Mouse (Mus musculus) liver, embryonic 16.5 days (tissue): ENCODE data around the gene Fez2. TPM values are rescaled to one million over a fixed set of nuclear protein-coding genes. Genes with fewer than 3 reads are reported as not detected.

Source experiments
- ATAC-seq: fragments of 200-750 bp; cut with Nextera tagmentation; 2 replicates; pipeline ENCODE4 v1.8.0; 2017; ENCODE audit warnings: low read depth, mild to moderate bottlenecking, moderate number of reproducible peaks, moderate library complexity
- H3K27ac ChIP-seq: fragments of 300-500 bp; sonication (generic); 2 replicates; pipeline ENCODE4 v1.5.1; 2014; ENCODE audit warnings: mild to moderate bottlenecking, low read length
- H3K27me3 ChIP-seq: fragments of 300-500 bp; sonication (generic); 2 replicates; pipeline ENCODE4 v1.6.1; 2014; ENCODE audit warnings: low read depth, low read length, mixed read lengths; ENCODE audit not compliant: control insufficient read depth, insufficient read depth
- H3K36me3 ChIP-seq: fragments of 300-500 bp; sonication (generic); 2 replicates; pipeline ENCODE4 v1.6.1; 2014; ENCODE audit warnings: mild to moderate bottlenecking; ENCODE audit not compliant: control insufficient read depth, insufficient read depth
- H3K4me1 ChIP-seq: fragments of 300-500 bp; sonication (generic); 2 replicates; pipeline ENCODE4 v1.6.1; 2014; ENCODE audit warnings: low read depth, low read length, mixed read lengths; ENCODE audit not compliant: control insufficient read depth
- H3K4me2 ChIP-seq: fragments of 300-500 bp; sonication (generic); 2 replicates; pipeline ENCODE4 v1.6.1; 2014; ENCODE audit warnings: low read depth, low read length, mixed read lengths
- H3K4me3 ChIP-seq: fragments of 300-500 bp; sonication (generic); 2 replicates; pipeline ENCODE4 v1.5.1; 2014; ENCODE audit warnings: low read depth, mild to moderate bottlenecking, low read length
- H3K9ac ChIP-seq: fragments of 300-500 bp; sonication (generic); 2 replicates; pipeline ENCODE4 v1.6.1; 2014; ENCODE audit warnings: low read depth, low read length
- H3K9me3 ChIP-seq: fragments of 300-500 bp; sonication (generic); replicated peaks from 2 replicates; pipeline ENCODE4 v1.6.1; 2016; ENCODE audit warnings: low read length; ENCODE audit not compliant: control insufficient read depth
- WGBS: fragments of 180-500 bp; shearing (Covaris S2); extraction: QIAGEN DNeasy Blood & Tissue Kit; methylation state at CpG from one replicate; pipeline ENCODE4 v1.1.7; 2014; ENCODE audit not compliant: insufficient replicate concordance; 5-methylcytosine and 5-hydroxymethylcytosine counted together
- polyA plus RNA-seq: library from polyadenylated mRNA; unstranded; fragments of >200 nt; fragmentation: Nextera tagmentation; extraction: Ambion mirVana; gene quantifications from 2 replicates; pipeline ENCODE4 v1.2.1, GENCODE M21; 2015

Fez2 gene
- polyA plus RNA-seq, result 17.8 and 18.5 TPM in 2 replicates

GRCm38 (mm10) chr17:78417381-78418281 lies at the start of gene Fez2:
Gene Fez2, minus strand, starts transcription at chr17:78418152.
- peak within 1 kb of the TSS; percentile 76 for H3K4me2 ChIP-seq
- no peaks in the 10 kb centered on the region for H3K27me3 ChIP-seq
- H3K9me3 ChIP-seq, result no peaks in the 10 kb centered on the region
- peak within 1 kb of the TSS; percentile 91 for H3K4me3 ChIP-seq
- peaks cover 34% of the 10 kb centered on the region for H3K4me1 ChIP-seq
- peak; percentile 97 for ATAC-seq
- under 1% methylated on average over 63 of the region's 67 CpGs for WGBS
- H3K27ac ChIP-seq, result peak within 1 kb of the TSS; percentile 99
- H3K9ac ChIP-seq, result peak within 1 kb of the TSS; percentile 95
- no peaks in the 10 kb centered on the region for H3K36me3 ChIP-seq

- H3K4me2 ChIP-seq, result no peak overlapping the region
- no peaks in the 10 kb centered on the region for H3K36me3 ChIP-seq
- H3K27me3 ChIP-seq, result no peaks in the 10 kb centered on the region
- no peak overlapping the region for H3K9ac ChIP-seq
- 62% methylated on average over 8 of the region's 8 CpGs for WGBS
- no peak overlapping the region for H3K4me3 ChIP-seq
- ATAC-seq, result no peak
- no peaks in the 10 kb centered on the region for H3K9me3 ChIP-seq
- no peaks in the 10 kb centered on the region for H3K4me1 ChIP-seq
- no peak overlapping the region for H3K27ac ChIP-seq
Observed at GRCm38 (mm10) chr17:78465500-78465899, 47.5 kb upstream of the Fez2 start.

DNA sequence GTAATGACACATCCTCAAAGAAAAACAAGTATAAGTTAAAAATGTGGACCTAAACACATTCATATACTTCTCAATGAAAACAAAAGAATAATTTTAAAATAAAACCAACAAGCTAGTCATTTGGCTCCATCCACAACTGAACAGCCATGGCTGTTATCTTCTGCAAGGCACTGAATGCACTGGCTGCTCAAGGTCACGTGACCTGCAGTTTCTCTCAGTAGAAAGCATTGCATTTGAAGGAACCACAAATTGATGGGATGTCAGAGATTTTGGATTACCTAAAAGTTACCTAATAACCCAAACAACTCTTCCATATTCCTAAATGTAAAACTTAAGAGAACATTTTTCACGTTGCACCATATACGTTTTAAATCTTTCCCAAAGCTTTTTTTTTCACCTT lies 47.1 kb upstream of the Fez2 start:
- Histone ChIP-seq H3K9me3 (no peaks in the 10 kb centered on the region), H3K27me3 (no peaks in the 10 kb centered on the region), H3K27ac (no peak overlapping the region), H3K4me3 (no peak overlapping the region), H3K4me2 (no peak overlapping the region), H3K9ac (no peak overlapping the region), H3K36me3 (no peaks in the 10 kb centered on the region), H3K4me1 (no peaks in the 10 kb centered on the region)
- ATAC-seq, result no peak
- 68% methylated on average over 3 of the region's 3 CpGs for WGBS

DNA sequence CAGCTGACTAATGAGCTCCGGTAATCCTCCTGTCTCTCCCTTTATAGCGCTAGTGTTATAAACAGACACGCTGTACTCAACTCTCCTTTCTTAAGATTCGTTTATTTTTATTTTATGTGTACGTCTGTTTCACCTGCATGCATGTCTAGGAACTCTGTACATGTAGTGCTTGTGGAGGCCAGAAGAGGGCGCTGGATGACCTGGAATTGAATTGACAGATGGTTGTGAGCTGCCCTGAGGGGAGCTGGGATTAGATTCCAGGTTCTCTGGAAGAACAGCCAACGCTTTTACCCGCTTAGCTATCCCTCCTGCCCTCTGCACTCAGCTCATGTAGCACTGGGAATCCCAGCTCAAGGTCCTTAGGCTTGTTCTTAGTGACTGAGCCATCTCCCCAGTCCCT lies 42.2 kb upstream of the Fez2 start:
- no peak overlapping the region for H3K4me2 ChIP-seq
- H3K36me3 ChIP-seq, result no peaks in the 10 kb centered on the region
- H3K4me1 ChIP-seq, result no peaks in the 10 kb centered on the region
- no peak overlapping the region for H3K4me3 ChIP-seq
- WGBS, result 64% methylated on average over 8 of the region's 8 CpGs
- H3K9ac ChIP-seq, result no peak overlapping the region
- no peak overlapping the region for H3K27ac ChIP-seq
- no peaks in the 10 kb centered on the region for H3K27me3 ChIP-seq
- no peaks in the 10 kb centered on the region for H3K9me3 ChIP-seq
- no peak for ATAC-seq

- no peak for ATAC-seq
- no peak overlapping the region for H3K27ac ChIP-seq
- H3K4me2 ChIP-seq, result no peak overlapping the region
- no peaks in the 10 kb centered on the region for H3K36me3 ChIP-seq
- no peaks in the 10 kb centered on the region for H3K27me3 ChIP-seq
- H3K9ac ChIP-seq, result no peak overlapping the region
- no peak overlapping the region for H3K4me3 ChIP-seq
- WGBS, result 65% methylated on average over 9 of the region's 9 CpGs
- H3K9me3 ChIP-seq, result no peaks in the 10 kb centered on the region
- no peaks in the 10 kb centered on the region for H3K4me1 ChIP-seq
Observed at GRCm38 (mm10) chr17:78455556-78455955, 37.6 kb upstream of the Fez2 start.

DNA sequence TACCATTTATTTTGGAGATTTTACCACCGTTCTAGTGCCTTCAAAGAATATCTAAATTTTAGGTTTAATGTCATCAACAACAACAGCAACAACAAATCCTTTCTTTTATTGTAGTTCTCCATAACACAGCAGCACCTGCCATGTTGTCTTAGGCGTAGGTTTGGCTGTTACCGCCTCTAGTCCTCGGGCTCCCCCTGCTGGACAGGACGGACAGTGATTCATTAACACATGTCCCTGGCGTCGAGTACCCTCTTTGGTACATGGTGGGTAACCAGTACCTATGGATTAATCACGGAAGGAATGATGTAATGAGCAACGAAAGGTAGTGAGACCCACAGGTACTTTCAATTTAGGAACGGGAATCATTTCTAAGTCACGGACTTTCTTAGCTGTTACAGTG lies 37.2 kb upstream of the Fez2 start:
- no peak overlapping the region for H3K27ac ChIP-seq
- H3K9me3 ChIP-seq, result no peaks in the 10 kb centered on the region
- H3K27me3 ChIP-seq, result no peaks in the 10 kb centered on the region
- no peak overlapping the region for H3K4me3 ChIP-seq
- 24% methylated on average over 11 of the region's 11 CpGs for WGBS
- no peak overlapping the region for H3K4me2 ChIP-seq
- H3K9ac ChIP-seq, result no peak overlapping the region
- no peaks in the 10 kb centered on the region for H3K4me1 ChIP-seq
- no peaks in the 10 kb centered on the region for H3K36me3 ChIP-seq
- no peak for ATAC-seq

- H3K9me3 ChIP-seq, result no peaks in the 10 kb centered on the region
- no peak for ATAC-seq
- no peaks in the 10 kb centered on the region for H3K27me3 ChIP-seq
- H3K4me2 ChIP-seq, result no peak overlapping the region
- no peaks in the 10 kb centered on the region for H3K36me3 ChIP-seq
- H3K4me3 ChIP-seq, result no peak overlapping the region
- H3K27ac ChIP-seq, result no peak overlapping the region
- H3K4me1 ChIP-seq, result no peaks in the 10 kb centered on the region
- no peak overlapping the region for H3K9ac ChIP-seq
- WGBS, result 75% methylated on average over 21 of the region's 21 CpGs
Observed at GRCm38 (mm10) chr17:78454189-78454977, 36.4 kb upstream of the Fez2 start.

DNA sequence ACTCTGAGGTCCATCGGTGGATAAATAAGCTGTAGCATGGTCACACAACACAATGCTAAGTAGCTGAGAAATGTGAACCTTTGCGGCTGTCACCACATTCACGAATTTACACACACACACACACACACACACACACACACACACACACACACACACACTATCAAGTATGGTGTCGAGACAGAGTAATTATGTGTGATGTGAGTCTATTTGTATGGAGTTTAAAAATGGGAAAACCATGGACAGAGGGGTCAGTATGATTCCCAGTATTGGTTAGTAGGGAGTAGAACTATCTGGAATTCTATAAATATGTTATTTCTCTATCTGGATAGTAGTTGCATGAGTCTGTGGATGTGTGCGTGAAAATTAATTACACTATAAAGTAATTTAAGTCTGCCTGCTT lies 35.6 kb upstream of the Fez2 start:
- Histone ChIP-seq H3K4me3 (no peak overlapping the region), H3K9ac (no peak overlapping the region), H3K9me3 (no peaks in the 10 kb centered on the region), H3K4me1 (no peaks in the 10 kb centered on the region), H3K27me3 (no peaks in the 10 kb centered on the region), H3K4me2 (no peak overlapping the region), H3K27ac (no peak overlapping the region), H3K36me3 (no peaks in the 10 kb centered on the region)
- 73% methylated on average over 5 of the region's 5 CpGs for WGBS
- ATAC-seq, result no peak

DNA sequence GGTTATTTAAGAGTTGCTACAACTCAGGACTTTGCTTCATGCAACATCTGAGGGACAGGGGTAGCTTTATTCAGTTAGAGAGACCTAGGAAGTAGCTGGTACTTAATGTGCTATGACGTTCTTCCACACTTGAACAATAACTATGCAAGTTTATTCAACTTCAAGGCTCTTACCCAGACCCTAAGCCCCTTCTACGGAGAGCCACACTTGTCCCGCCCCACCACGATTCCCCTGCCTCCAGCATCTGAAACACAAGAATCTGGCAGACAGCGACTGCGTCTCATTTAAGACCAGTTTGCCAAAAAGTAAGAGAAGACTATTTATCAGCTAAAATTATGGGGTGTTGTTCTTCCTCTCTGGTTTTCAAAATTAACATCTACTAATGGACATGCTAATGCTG lies 33.9 kb upstream of the Fez2 start:
- Histone ChIP-seq H3K4me3 (no peak overlapping the region), H3K9me3 (no peaks in the 10 kb centered on the region), H3K4me2 (no peak overlapping the region), H3K27me3 (no peaks in the 10 kb centered on the region), H3K4me1 (no peaks in the 10 kb centered on the region), H3K9ac (no peak overlapping the region), H3K27ac (no peak overlapping the region), H3K36me3 (no peaks in the 10 kb centered on the region)
- WGBS, result 65% methylated on average over 6 of the region's 6 CpGs
- no peak for ATAC-seq
